ENCODE assay signal across 8 mouse cellular contexts in the genomic region with DNA sequence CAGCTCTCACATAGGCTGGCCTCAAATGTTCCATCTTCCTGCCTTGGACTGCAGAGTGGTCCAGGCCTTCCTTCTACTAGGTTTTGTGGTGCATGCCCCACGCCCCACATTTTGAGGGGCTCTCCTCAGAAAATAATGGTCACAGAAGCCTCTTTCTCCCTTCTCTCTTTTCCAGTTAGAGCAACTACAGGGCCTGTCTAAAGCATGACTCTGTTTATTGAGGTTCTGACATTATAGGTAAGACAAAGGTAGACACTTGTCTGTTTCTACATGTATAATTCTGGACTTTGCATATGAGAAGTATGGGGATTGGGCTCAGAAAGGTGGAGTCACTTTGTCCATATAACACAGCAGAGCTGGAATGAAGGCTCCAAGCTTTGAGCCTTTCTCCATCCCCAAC. TPM values are rescaled to one million over a fixed set of nuclear protein-coding genes. Genes with fewer than 3 reads are reported as not detected.
DNase-seq lines count a peak whose midpoint lies in the region; ATAC-seq and TF ChIP-seq lines count a peak whose summit lies in the region.

Gene Gm10643, minus strand, starts transcription at position 101 of the 400 bp plus-strand sequence.

- peaks cover 28% of the 10 kb centered on the region for H3K79me2 ChIP-seq in macrophage (ENCODE audit: inconsistent target)

- H3K4me3 ChIP-seq in heart, embryonic 15.5 days: peak within 1 kb of the TSS; percentile 85
- H3K4me3 ChIP-seq in ES-E14 (ENCODE audit: insufficient read depth in 1 of 2, low read depth in 1 of 2, low read length in 2 of 2, poor library complexity in 1 of 2, severe bottlenecking in 1 of 2): peak within 1 kb of the TSS; percentile 68 to 78
- H3K4me3 ChIP-seq in forebrain, postnatal 0 days (ENCODE audit: low read depth, low read length): peak within 1 kb of the TSS; percentile 48
- peak within 1 kb of the TSS; percentile 82 for H3K4me3 ChIP-seq in macrophage (ENCODE audit: inconsistent target)

- DNase-seq in heart, postnatal 36 days: no peak
- DNase-seq in ES-E14 (ENCODE audit: low read depth, low spot score): no peak
- DNase-seq in forebrain, postnatal 0 days: no peak
- no peak for DNase-seq in frontal cortex, postnatal 36 days (ENCODE audit: low spot score in 2 of 2)
- DNase-seq in urinary bladder, postnatal 36 days (ENCODE audit: low spot score in 2 of 2): no peak
- no peak for DNase-seq in layer of hippocampus, adult 9-11 months

- intact Hi-C loops in heart, postnatal 36 days (cut with DNase I): no loop called here

- TF ChIP-seq CTCF in forebrain, postnatal 0 days (IDR thresholded peaks at IDR 0.05; ENCODE audit: low read depth): no peak

- no peaks in the 10 kb centered on the region for H3K27me3 ChIP-seq in heart, embryonic 15.5 days
- no peaks in the 10 kb centered on the region for H3K27me3 ChIP-seq in forebrain, postnatal 0 days (ENCODE audit: insufficient read depth, low read length)

- H3K4me2 ChIP-seq in heart, embryonic 15.5 days: peak within 1 kb of the TSS; percentile 82
- peak within 1 kb of the TSS; percentile 71 for H3K4me2 ChIP-seq in forebrain, postnatal 0 days (ENCODE audit: low read depth)

- no peaks in the 10 kb centered on the region for H3K9me3 ChIP-seq in heart, embryonic 15.5 days (replicated peaks)
- no peaks in the 10 kb centered on the region for H3K9me3 ChIP-seq in ES-E14 (ENCODE audit: control insufficient read depth, insufficient read depth, low read depth, low read length)
- no peaks in the 10 kb centered on the region for H3K9me3 ChIP-seq in forebrain, postnatal 0 days (ENCODE audit: low read length)

- WGBS in heart, embryonic 15.5 days: 91% methylated on average over 1 of the region's 1 CpGs
- WGBS in forebrain, postnatal 0 days: 92% methylated on average over 1 of the region's 1 CpGs
- WGBS in macrophage (ENCODE audit: missing documents): 93% methylated on average over 1 of the region's 1 CpGs

- peaks cover 28% of the 10 kb centered on the region for H3K4me1 ChIP-seq in heart, embryonic 15.5 days (replicated peaks)
- peaks cover 3 to 10% of the 10 kb centered on the region in 2 experiments; a peak in 3 of 4 replicates for H3K4me1 ChIP-seq in ES-E14 (ENCODE audit: control insufficient read depth in 2 of 2, insufficient read depth in 2 of 2, low read length in 2 of 2, poor library complexity in 1 of 2)
- H3K4me1 ChIP-seq in forebrain, postnatal 0 days (ENCODE audit: insufficient read depth): 0 out of 2 replicates have a peak, but pooled peaks cover 4% of the 10 kb centered on the region

- H3K27ac ChIP-seq in heart, embryonic 15.5 days: peak within 1 kb of the TSS; percentile 93
- H3K27ac ChIP-seq in ES-E14 (ENCODE audit: insufficient read depth, low read depth, low read length, poor library complexity, severe bottlenecking) (peak within 1 kb of the TSS; percentile 61), macrophage (peak within 1 kb of the TSS; percentile 69)
- H3K27ac ChIP-seq in forebrain, postnatal 0 days (ENCODE audit: low read depth, low read length): peak within 1 kb of the TSS; percentile 69

- peak within 1 kb of the TSS; percentile 80 for H3K9ac ChIP-seq in heart, embryonic 15.5 days
- H3K9ac ChIP-seq in ES-E14 (ENCODE audit: insufficient read depth, low read depth, low read length, poor library complexity, severe bottlenecking): peak within 1 kb of the TSS; percentile 82
- peak within 1 kb of the TSS; percentile 48 for H3K9ac ChIP-seq in forebrain, postnatal 0 days

- H3K36me3 ChIP-seq in heart, embryonic 15.5 days: no peaks in the 10 kb centered on the region
- H3K36me3 ChIP-seq in ES-E14 (ENCODE audit: control insufficient read depth, insufficient read depth, low read length, poor library complexity, severe bottlenecking) (no peaks in the 10 kb centered on the region), macrophage (ENCODE audit: inconsistent target) (no peaks in the 10 kb centered on the region)
- H3K36me3 ChIP-seq in forebrain, postnatal 0 days (ENCODE audit: insufficient read depth): no peaks in the 10 kb centered on the region

- ATAC-seq in heart, embryonic 15.5 days (replicated peaks; ENCODE audit: insufficient number of reproducible peaks, insufficient read depth, low FRiP score, low read depth): no peak
- ATAC-seq in forebrain, postnatal 0 days: no peak

- in situ Hi-C loops in ES-E14 (cut with MboI; ENCODE audit: low sequenced_read_pairs in 2 of 2, unreplicated experiment in 2 of 2): no loop called here

TF ChIP-seq in ES-E14, 5 proteins besides CTCF, POLR2A, EP300 and RAD21:
- no peak for TF ChIP-seq ZNF384 (IDR thresholded peaks at IDR 0.05; ENCODE audit: low read depth, low read length)
- no peak for TF ChIP-seq HCFC1 (IDR thresholded peaks at IDR 0.05; ENCODE audit: borderline replicate concordance, insufficient read depth, low read length)
- TF ChIP-seq MAFK (IDR thresholded peaks at IDR 0.05; ENCODE audit: insufficient read depth, low read depth, low read length): no peak
- no peak for TF ChIP-seq ZC3H11A (IDR thresholded peaks at IDR 0.05; ENCODE audit: borderline replicate concordance, low read depth, low read length)

RNA-seq across cellular contexts. Expression of gene Gm10643, which starts in this region (rescaled TPM):
- polyA plus RNA-seq in heart, embryonic 15.5 days (2015; fragmentation: Nextera tagmentation; extraction: Ambion mirVana): 0.71 and 1.3 TPM in 2 replicates
- 1 to 10 TPM; 4.1 to 4.5 TPM for total RNA-seq in heart, postnatal 36 days (2021)
- 1.5 and 1.7 TPM in 2 replicates for total RNA-seq in ES-E14 (2012; rRNA removed)
- total RNA-seq in forebrain, postnatal 0 days (2014; rRNA removed): 3.3 and 4.7 TPM in 2 replicates
- polyA plus RNA-seq in forebrain, postnatal 0 days (2015; fragmentation: Nextera tagmentation; extraction: Ambion mirVana): 1.3 and 1.6 TPM in 2 replicates
- 1 to 10 TPM in 14 of 26 experiments, under 1 TPM in 4, not detected in 8; 0.53 to 3.9 (median 1.1) TPM for total RNA-seq in macrophage (2018; cell fraction: chromatin; rRNA removed)
- under 1 TPM; 0.11 to 0.61 (median 0.30) TPM for total RNA-seq in macrophage (2018; cell fraction: cytosol; rRNA removed)
- 1 to 10 TPM in 5 of 26 experiments, under 1 TPM in 16, not detected in 5; 0.29 to 2.7 (median 0.68) TPM for total RNA-seq in macrophage (2018; cell fraction: nucleus; rRNA removed)
- 0.32 to 0.52 TPM (median 0.41 TPM) in 3 replicates for polyA plus RNA-seq in macrophage (2018)
